Mouse (Mus musculus): Measurements from ENCODE around the gene Tspan5. TPM values are rescaled to one million over a fixed set of nuclear protein-coding genes. Genes with fewer than 3 reads are reported as not detected.

Gene Tspan5
- total RNA-seq, 2 experiments from 2014 or later = 1.5 to 8.3 TPM

DNA sequence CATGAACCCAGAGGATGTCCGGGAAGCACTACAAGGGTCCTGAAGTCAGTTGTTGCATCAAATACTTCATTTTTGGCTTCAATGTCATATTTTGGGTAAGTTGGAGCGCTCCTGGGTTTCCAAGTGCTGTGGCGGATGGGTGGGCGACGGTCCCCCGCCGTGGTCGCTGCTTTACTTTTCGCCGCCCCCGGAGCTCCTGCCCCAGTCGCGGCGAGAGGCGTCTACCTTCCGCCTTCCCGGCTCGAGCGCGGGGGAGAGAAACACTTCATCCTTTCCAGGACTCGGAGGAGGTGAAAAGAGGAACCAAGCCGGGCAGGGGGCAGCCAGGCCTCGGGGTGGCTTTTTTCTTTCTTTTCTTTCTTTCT, 553 bp downstream of the Tspan5 start:
- ATAC-seq (replicated peaks; ENCODE audit: low FRiP score, poor library complexity, severe bottlenecking) = no peak

DNA sequence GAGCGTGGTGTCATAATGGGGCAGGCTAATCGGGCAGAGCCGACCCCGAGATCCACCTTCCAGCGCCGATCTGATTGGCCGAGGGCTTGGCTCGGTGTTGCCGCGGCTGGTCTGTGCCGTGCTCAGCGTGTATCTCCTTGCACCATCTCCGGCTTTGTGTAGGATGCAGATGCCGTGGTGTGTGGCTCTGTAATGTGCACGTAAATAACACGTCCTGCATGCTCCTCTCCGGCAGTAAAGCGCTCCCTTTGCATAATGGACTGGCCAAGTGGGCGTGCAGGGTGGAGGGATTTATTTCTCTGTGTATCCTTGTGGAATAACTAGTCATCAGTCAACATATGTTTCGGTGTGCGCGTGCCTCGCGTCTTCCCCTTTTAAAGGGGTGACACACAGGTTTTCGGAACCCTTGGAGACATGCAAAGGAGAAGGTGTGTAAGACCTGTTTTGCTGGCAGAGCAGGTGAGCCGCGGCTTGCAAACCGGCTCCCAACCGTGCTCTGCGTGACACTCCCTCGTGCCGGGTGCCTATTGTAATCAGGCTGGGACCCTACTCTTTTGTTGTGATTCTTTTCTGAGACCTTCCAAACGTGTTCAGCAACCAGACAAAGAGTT, 1.2 kb downstream of the Tspan5 start:
- ATAC-seq (replicated peaks; ENCODE audit: low FRiP score, poor library complexity, severe bottlenecking) = no peak

DNA sequence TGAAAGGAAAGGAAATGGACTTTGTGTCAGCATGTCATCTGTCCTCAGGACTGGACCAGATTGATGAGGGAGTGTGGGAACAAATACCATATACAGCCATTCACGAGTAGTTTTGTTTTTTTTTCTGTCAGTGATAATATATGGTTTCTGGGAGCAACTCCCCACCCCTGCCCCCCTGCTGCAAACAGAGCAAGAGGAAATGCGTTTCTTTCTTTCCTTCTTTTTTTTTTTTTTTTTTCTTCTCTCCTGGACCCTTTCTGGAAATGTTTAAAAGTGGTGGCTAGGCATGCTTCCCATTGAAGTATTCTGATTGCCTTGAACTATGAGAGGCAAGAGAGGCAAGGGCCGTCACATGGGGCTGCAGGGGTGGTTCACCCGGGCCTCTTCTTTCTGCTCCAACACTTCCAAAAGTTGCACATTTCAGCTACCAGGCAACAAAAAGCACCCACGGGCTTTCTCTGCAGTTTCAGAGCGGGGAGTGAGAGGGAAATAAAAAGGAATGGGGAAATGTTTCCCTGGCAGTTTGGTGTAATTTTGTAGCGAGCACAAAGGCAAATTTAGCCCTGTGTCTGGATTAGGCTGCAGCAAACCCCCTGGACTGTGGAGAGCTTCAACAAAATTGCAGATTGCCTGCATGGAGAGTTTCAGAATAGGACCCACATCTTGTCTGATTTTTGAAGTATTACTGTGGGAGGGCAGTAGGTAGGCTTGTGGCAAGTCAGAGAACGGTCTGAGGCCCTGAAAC, 2.2 kb downstream of the Tspan5 start:
- ATAC-seq (replicated peaks; ENCODE audit: low FRiP score, poor library complexity, severe bottlenecking) = no peak

DNA sequence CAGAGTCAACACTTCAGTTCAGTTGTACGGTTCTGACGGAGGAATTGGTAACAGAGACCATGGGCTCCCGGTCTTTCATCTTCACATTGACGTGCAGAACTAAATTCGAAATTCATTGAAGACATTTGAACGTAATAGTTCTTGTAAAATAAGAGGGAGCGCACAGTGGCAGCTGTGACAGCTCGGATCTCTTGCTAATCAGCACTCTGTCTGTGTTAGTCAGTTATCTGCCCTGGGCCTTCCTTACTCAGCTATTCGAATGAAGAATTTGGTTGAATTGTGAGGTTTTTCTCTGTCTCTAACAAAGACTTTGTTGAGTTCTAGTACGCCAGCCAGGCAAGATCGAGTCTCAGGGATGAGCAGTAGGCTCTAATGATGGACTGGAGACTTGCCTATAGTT, 3.1 kb downstream of the Tspan5 start:
- ATAC-seq (replicated peaks; ENCODE audit: low FRiP score, poor library complexity, severe bottlenecking) = no peak

DNA sequence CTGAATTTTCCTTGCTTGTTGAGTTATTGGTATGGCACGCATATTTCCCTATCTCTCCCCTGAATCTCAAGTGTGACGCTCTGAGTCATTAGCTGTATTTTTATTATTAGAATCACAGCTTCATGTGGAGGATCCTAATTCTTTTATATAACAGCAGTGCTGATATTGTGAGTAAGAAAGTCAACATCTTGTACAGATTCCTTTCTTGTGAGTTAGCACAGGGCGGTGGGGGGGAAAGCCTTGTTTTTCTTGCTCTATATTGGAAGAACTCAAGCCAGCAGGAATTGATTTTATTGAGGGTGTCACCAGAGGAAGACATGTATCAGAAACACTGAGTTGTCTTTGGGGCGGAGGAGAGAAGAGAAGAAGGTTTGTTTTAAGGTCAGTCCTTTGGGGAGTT, 3.6 kb downstream of the Tspan5 start:
- no peak for ATAC-seq (replicated peaks; ENCODE audit: low FRiP score, poor library complexity, severe bottlenecking)

DNA sequence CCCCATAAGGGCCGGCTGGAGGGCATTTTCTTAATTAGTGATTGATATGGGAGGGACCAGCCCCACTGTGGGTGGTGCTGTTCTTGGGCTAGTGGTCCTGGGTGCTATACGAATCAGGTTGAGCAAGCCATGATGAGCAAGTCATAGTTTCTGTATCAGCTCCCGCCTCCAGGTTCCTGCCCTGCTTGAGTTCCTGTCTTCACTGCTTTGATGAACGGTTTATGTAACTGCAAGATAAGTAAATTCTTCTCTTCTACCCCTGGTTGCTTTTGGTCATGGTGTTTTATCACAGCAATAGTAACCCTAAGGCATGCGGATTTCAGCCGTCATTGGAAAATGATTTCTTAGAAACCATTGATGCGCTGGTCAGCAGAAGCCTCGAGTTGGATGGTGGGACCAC, 4.6 kb downstream of the Tspan5 start:
- ATAC-seq (replicated peaks; ENCODE audit: low FRiP score, poor library complexity, severe bottlenecking) = no peak

DNA sequence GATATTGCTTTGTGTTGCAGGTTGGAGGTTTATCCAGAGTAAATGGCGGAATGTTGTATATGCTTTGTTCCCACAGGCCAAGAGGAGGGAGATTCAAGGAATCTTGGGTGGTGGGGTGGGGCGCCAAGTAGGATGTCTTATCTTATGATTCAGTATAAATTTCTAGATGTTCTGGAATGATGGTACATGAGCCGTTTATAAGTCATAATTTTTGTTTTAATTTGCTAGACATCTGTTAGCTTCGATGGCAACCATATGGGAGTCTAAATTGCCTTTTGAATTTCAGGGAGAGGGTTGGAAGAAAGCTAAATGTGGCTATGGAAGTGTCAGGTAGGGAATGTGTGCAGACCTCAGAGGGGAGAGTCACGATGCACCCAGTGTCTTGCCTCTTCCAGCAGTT, 5.0 kb downstream of the Tspan5 start:
- ATAC-seq (replicated peaks; ENCODE audit: low FRiP score, poor library complexity, severe bottlenecking) = no peak

DNA sequence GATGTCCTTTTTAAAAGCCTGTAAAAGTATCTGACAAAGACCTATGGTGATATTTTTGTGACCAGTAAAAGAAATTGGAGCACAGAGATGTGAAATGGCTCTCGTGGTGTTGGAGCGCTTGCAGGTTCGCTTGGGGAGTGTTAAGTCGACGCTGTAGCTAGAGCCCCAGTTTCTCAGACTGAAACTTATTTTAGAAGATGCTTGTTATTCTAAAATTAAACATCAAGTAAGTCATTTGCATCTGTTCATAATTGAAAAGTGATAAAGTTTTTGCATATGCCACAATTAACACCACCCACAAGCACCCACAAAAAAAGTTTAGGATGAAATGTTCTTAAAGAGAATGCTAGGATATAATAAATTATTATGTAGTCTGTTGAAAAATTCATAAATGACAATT, 6.0 kb downstream of the Tspan5 start:
- ATAC-seq (replicated peaks; ENCODE audit: low FRiP score, poor library complexity, severe bottlenecking) = no peak

DNA sequence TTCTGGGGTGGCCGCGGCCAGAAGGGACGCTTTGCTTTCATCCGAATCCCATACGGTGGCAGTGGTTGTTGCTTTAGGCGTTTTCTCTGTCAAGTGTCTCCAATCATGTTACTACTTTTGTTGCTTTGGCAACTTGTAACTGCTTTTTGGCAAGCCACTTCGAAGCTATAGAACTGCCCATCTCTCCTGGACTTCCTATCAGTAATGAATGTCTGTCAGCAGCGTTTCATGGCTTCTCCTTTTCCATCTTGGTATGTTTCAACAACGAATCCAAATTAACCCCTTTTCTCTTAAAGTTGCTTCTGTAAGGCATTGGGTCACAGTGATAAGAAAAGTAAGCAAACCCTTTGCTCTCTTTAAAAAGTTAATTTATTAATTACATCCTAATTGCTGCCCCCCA, 7.7 kb downstream of the Tspan5 start:
- no peak for ATAC-seq (replicated peaks; ENCODE audit: low FRiP score, poor library complexity, severe bottlenecking)

DNA sequence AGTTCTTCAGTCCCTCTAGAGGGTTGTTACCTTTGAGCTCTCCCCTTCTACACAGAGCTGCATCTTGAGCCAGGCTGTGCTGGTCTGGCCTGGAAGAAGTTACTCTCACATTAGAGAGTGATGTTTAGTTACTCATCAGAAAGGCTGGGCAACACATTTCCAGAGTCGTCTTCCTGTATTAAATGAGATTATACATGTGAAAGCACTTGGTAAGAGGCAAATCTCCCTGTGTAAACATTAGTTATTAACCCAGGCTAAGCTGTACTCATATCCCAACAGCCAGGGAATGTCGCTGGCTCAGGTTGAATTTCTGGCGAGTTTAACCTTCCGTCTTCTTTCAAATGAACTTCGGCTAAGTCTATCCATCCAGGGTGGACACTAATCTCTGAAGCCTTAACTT, 9.3 kb downstream of the Tspan5 start:
- no peak for ATAC-seq (replicated peaks; ENCODE audit: low FRiP score, poor library complexity, severe bottlenecking)

DNA sequence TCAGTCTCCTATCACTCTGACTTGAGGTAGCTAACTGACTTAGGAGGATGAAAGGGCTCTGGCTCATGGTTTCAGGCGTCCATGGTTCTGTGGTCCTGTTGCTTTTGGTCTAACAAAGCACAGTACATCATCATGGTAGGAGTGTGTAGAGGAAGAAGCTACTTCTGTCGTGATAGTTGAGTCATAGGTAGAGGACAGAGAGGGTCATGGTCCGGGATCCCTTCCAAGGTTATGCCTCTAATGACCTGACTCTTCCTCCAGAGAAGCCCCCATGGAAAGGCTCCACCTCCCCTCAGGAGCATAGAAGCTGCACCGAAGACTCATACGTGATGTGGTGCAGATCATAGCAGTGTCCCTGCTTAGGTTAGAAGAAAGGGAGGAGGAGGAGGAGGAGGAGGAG, 10.1 kb downstream of the Tspan5 start:
- no peak for ATAC-seq (replicated peaks; ENCODE audit: low FRiP score, poor library complexity, severe bottlenecking)

DNA sequence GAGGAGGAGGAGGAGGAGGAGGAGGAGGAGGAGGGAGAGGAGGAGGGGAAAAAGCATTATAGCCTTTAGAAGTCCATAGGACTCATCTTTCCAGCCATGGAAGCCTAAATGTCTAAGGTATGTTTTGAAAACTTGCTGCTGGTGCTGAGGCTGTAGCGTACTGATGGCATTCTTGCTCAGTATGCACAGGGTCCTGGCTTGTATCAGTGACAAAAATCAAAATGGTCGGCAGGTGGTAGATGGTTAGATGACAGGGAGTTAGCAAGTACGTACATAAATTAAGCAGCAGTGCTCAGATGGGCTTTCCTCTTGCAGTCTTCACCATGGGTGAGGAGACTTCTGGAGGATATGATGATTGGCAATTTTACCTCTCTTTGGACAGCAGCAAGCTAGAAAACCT, 10.8 kb downstream of the Tspan5 start:
- ATAC-seq (replicated peaks; ENCODE audit: low FRiP score, poor library complexity, severe bottlenecking) = no peak

DNA sequence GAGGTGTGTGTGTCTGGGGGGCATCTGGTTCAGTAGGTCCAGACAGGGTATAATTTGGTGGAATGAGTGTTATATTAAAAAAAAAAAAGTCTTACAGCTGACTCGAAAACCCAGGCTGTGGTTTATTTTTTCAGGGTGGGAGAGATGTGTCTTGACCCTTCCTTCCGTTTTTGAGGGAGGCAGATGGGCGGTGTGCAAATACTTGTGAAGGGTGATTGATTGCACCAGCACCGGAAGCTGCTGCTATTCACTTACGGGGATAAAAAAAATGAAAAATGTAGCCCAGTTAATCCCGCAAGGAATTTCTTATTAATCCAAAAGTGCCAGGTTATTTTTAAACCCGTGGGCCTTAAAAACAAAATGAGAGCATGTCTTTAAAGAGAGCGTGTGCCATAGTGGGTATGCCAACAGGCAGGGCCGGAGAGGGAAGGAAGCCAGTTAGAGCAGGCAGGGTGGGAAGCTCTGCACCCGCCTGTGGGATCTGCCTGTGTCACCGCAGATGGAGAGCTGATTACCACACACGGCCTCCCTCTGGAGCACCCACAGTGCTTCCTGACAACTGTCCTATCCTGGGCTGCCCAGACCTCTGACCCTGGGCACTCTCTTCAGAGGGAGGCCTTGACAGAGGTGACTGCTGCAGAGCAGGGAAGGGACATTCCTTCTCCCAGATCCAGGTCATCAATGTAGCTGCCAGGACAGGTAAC, 11.3 kb downstream of the Tspan5 start:
- ATAC-seq (replicated peaks; ENCODE audit: low FRiP score, poor library complexity, severe bottlenecking) = no peak

DNA sequence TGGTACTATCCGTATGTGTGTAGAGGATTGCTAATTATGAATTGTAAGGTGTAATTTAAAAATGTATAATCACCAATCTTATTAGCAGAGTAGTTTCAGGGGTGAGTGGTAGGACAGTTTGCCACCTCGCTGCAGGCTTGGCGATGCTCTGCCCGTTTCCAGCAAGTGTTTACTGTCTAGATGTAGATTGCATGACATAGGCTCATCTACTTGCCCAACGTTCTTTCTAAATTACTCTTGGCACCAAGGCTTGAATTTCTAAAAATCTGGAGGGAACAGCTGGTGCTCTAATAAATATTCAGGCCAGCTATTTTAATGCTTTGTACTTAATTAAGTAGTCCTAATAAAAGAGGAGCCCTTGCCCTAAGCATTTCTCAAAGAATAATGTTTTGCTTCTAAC, 12.3 kb downstream of the Tspan5 start:
- no peak for ATAC-seq (replicated peaks; ENCODE audit: low FRiP score, poor library complexity, severe bottlenecking)

DNA sequence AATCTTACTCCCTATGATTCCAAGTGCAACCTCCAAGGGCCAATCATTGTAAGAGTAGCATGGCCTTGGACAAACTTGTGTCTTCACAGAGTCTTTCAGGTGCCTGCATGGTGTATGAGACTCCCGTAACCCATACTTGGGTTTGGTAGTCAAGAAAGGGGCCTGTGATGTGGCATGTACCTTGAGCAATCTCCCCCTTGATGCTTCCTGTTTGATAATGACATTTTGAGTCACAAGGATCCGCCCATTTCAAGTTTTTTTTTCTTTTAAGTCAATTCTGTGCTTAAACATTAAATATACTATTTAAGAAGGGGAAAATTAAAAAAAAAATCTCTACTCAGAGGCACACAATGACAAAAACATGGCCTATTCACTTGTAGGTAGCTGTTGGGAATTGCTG, 15.3 kb downstream of the Tspan5 start:
- no peak for ATAC-seq (replicated peaks; ENCODE audit: low FRiP score, poor library complexity, severe bottlenecking)

DNA sequence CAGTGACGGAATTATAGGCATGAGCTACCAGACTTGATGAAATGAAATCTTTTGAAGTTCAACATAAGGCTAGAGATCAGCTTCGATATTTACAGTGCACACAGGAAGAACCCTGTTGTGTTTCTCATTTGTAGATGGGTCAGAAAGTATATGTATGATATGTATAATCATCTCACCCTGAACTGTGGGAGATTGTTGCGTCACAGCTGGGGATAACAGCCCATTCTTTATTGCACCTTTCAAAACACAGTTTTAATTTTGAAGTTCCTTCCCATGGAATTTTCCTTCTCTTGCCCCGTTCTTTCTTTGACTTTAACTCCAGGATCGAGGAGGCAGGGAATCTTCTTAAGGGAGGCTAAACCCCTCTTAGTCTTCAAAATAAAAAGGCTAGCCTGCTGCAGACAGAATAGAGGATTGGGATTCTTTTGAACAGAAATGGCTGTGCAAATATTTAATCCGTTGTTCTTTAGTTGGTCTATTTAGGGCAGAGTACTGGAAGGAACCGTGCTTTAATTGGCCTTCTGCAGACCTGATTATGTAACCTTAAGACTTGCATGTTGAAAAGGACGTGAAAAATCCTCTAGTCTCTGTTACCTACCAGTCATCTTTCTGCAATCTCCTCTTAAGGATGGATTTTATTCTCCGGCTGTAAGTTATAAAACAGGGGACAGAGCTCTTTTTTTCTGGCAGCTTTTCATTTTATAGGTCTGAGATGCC, 18.1 kb downstream of the Tspan5 start:
- no peak for ATAC-seq (replicated peaks; ENCODE audit: low FRiP score, poor library complexity, severe bottlenecking)

DNA sequence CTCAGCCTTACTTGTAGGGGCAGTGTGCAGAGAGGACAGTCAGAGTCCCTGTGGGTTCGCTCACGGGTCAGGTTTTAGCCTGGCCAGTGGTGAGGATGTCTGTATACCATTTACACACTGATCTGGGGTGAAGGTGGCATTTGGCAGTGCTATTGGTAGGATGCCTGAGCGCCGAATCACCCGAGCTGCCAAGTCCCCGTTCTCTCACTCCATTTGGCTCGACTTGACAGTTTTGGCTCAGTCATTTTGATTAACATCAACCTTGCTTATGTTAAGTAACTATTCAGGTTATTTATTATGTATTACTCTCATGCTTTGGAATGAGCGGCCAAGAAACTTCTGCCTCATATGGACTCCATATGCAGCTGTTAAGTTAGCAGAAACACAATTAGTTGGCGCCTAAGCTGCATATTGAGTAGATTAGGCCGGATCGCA, 18.7 kb downstream of the Tspan5 start:
- ATAC-seq (replicated peaks; ENCODE audit: low FRiP score, poor library complexity, severe bottlenecking) = no peak

DNA sequence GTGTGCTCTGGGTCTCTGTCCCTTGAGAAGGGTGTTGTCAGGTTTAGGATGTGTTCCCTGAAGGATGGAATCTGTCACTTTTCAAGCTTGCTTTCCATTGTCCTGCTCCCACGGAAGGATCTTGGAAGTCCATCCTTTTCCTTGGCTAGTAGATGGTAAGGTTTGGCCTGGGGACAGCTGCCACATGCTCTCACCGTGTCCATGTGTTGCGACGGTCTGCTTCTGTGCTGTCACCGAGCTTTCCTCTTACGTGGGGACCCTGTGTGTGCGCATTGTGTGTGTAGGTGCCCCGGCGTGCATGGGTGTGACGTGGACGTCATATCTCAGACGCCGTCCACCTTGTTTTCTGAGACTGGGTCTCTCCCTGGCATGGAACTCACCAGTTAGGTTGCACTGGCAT, 19.5 kb downstream of the Tspan5 start:
- ATAC-seq (replicated peaks; ENCODE audit: low FRiP score, poor library complexity, severe bottlenecking) = no peak

DNA sequence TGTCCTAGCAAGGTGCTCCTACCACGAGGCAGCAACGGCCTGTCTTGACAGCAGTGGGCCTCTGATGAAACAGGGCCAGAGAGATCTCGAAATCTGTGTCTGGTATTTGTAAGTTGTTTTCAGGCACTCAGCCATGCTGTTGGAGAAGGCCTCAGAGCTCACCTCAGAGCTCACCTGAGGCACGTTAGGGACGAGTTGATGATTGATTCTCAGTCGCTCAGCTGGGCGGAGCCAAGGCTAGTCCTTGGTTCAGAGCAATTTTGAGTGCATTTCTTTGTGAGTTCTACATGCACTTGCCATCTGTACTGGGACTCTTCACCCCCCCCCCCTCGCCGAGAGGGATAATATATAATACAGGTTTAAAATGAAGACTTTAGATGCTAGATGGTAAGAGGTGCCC, 21.9 kb downstream of the Tspan5 start:
- no peak for ATAC-seq (replicated peaks; ENCODE audit: low FRiP score, poor library complexity, severe bottlenecking)

DNA sequence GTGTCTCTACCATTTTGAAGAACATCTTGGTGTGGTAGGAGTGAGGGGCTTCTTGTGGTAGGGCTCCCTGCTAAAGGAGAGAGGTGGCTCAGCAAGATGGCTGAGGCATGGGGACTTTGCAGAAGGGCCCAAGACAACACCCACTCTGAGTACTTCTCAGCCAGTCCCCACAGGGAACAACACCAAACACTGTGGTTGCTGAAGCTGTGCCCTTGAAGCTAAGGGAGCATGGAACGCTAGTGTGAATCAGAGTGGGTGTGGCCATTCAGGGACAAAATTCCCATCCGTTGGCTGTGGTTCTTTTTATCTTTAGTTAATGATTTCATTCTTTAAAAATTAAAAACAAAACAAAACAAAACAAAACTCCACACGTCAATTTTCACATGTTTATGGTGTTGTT, 22.8 kb downstream of the Tspan5 start:
- ATAC-seq (replicated peaks; ENCODE audit: low FRiP score, poor library complexity, severe bottlenecking) = no peak

DNA sequence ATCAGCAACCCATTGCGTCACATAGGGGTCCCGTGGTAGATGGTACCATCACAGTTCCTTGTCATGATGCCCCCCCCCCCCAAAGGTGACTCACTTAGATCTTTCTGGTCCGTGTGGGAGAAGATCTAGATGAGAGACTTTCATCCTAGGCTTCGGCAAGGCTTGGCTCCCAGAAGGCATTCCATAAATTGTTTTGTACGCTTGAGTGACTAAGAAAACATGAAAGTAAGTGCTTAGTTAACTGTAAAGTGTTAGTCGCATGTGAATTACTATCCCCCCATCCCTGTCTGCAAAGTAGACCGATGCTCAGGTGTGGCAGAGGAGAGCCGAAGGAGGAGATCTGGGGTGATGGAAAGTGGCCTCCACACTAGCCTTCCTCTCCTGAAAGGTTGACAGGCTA, 25.0 kb downstream of the Tspan5 start:
- ATAC-seq (replicated peaks; ENCODE audit: low FRiP score, poor library complexity, severe bottlenecking) = no peak

Data from erythroblast, adult 5-6 weeks (primary cell).